Mouse (Mus musculus) thymus, adult 2 months (tissue): ENCODE results near the gene Cyp2t4. TPM values are rescaled to one million over a fixed set of nuclear protein-coding genes. Genes with fewer than 3 reads are reported as not detected.
A peak's percentile ranks its signal among the peaks of the same experiment; 100 is the strongest.

Experiments
- DNase-seq: peaks from one replicate; pipeline ENCODE4 v3.0.0; 2021
- H3K27ac ChIP-seq: fragments of 200-500 bp; 2 replicates; pipeline ENCODE4 v1.5.1; 2012; ENCODE audit warnings: low read length, control low read depth; ENCODE audit not compliant: control insufficient read depth, insufficient read depth
- H3K27me3 ChIP-seq: fragments of 200-500 bp; 2 replicates; pipeline ENCODE4 v1.6.1; 2012; ENCODE audit warnings: mild to moderate bottlenecking, low read length, moderate library complexity, mixed read lengths; ENCODE audit not compliant: control insufficient read depth, insufficient read depth
- H3K36me3 ChIP-seq: fragments of 200-500 bp; 2 replicates; pipeline ENCODE4 v1.6.1; 2012; ENCODE audit warnings: mild to moderate bottlenecking, low read length, moderate library complexity; ENCODE audit not compliant: control insufficient read depth, insufficient read depth
- H3K4me1 ChIP-seq: fragments of 200-500 bp; replicated peaks from 2 replicates; pipeline ENCODE4 v1.6.1; 2012; ENCODE audit warnings: low read length; ENCODE audit not compliant: control insufficient read depth, insufficient read depth
- H3K4me3 ChIP-seq: fragments of 200-500 bp; 2 replicates; pipeline ENCODE4 v1.5.1; 2012; ENCODE audit warnings: mild to moderate bottlenecking, low read length, control low read depth, moderate library complexity; ENCODE audit not compliant: control insufficient read depth, insufficient read depth
- CTCF ChIP-seq: fragments of 200-500 bp; IDR thresholded peaks from 2 replicates; pipeline ENCODE4 v1.5.1; 2012; ENCODE audit warnings: mild to moderate bottlenecking, control low read depth, low read length, moderate library complexity, borderline replicate concordance; ENCODE audit not compliant: control insufficient read depth, poor library complexity, insufficient read depth; ENCODE audit errors: extremely low read depth
- POLR2A ChIP-seq: fragments of 200-500 bp; IDR thresholded peaks from 2 replicates; pipeline ENCODE4 v1.6.1; 2012; ENCODE audit warnings: mild to moderate bottlenecking, low read length, control low read depth, moderate library complexity; ENCODE audit not compliant: control insufficient read depth, poor library complexity, insufficient read depth; ENCODE audit errors: extremely low read depth
- WGBS: fragments of 180-500 bp; shearing (Covaris S2); methylation state at CpG from one replicate; pipeline ENCODE4 v1.1.7; 2018; 5-methylcytosine and 5-hydroxymethylcytosine counted together
- polyA plus RNA-seq: library from polyadenylated mRNA; depleted of rRNA; stranded (reverse); fragments of >200 nt; gene quantifications from 2 replicates; pipeline ENCODE4 v1.2.3, GENCODE M21; 2012

Cyp2t4 gene
- polyA plus RNA-seq, 1 experiment = 0.11 TPM

DNA sequence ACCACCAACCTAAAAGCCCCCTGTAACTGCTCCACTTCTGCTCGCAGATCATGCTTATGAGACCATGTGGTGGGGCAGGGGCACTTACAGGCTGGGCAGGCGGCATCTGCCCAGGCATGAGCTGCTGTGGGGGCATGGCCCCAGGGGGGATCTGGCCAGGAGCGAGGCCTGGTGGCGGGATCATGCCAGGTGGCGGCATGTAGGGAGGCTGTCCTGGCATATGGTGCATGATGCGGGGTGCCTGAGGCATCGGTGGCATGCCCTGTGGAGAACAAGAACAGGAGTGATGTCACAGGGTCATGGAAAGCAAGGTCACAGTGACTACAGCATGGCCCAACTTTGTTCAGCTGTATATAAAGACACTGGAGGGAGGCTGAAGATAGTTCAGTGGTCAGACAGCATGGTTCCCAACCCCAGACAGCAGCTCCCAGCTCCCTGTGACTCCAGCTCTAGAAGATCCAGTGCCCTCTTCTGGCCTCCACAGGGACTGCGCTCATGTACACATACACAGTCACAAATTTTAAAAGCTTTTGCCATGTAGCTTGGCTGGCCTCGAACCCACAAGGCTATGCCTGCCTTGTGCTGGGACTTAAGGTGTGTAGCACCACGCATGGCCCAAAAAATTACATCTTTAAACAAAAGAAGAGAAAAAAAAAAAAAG, 35.9 kb downstream of the Cyp2t4 start:
- DNase-seq = no peak
- WGBS = 99% methylated on average over 10 of the region's 10 CpGs
- TF ChIP-seq CTCF = no peak
- no peaks in the 10 kb centered on the region for H3K4me1 ChIP-seq
- no peak overlapping the region for H3K27ac ChIP-seq
- no peaks in the 10 kb centered on the region for H3K27me3 ChIP-seq
- no peak overlapping the region for H3K4me3 ChIP-seq
- H3K36me3 ChIP-seq = peaks cover 57% of the 10 kb centered on the region

- peaks cover 45% of the 10 kb centered on the region for H3K36me3 ChIP-seq
- peaks cover 6% of the 10 kb centered on the region for H3K4me1 ChIP-seq
- H3K4me3 ChIP-seq = no peak overlapping the region
- DNase-seq = no peak
- H3K27me3 ChIP-seq = no peaks in the 10 kb centered on the region
- 95% methylated on average over 5 of the region's 5 CpGs for WGBS
- H3K27ac ChIP-seq = no peak overlapping the region
- no peak for TF ChIP-seq CTCF
- TF ChIP-seq POLR2A = no peak
Measured at GRCm38 (mm10) chr7:27192434-27192833, 38.9 kb downstream of the Cyp2t4 start.

DNA sequence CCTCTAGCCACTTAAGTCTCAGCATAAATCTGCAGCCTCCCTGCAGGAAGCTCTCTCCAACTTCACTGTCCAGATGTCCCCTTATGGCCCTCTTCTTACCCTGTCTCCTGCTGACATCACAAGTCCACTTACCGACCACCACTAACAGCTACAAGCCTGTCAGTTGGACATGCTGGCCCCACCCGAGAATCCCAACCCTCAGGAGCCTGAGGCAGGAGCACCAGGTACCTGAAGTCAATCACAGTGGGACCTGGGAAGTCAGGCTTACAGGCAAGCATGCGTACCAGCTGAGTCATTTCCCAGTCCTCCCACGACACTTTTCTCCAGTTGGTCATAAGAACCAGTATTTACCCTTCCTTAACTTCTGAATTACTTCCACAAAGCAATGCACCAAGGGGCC, 40.2 kb downstream of the Cyp2t4 start:
- Histone ChIP-seq H3K4me1 (peaks cover 7% of the 10 kb centered on the region), H3K36me3 (peaks cover 36% of the 10 kb centered on the region), H3K4me3 (no peak overlapping the region), H3K27me3 (no peaks in the 10 kb centered on the region), H3K27ac (no peak overlapping the region)
- WGBS = 91% methylated on average over 4 of the region's 4 CpGs
- DNase-seq = no peak
- TF ChIP-seq CTCF = no peak
- TF ChIP-seq POLR2A = no peak

DNA sequence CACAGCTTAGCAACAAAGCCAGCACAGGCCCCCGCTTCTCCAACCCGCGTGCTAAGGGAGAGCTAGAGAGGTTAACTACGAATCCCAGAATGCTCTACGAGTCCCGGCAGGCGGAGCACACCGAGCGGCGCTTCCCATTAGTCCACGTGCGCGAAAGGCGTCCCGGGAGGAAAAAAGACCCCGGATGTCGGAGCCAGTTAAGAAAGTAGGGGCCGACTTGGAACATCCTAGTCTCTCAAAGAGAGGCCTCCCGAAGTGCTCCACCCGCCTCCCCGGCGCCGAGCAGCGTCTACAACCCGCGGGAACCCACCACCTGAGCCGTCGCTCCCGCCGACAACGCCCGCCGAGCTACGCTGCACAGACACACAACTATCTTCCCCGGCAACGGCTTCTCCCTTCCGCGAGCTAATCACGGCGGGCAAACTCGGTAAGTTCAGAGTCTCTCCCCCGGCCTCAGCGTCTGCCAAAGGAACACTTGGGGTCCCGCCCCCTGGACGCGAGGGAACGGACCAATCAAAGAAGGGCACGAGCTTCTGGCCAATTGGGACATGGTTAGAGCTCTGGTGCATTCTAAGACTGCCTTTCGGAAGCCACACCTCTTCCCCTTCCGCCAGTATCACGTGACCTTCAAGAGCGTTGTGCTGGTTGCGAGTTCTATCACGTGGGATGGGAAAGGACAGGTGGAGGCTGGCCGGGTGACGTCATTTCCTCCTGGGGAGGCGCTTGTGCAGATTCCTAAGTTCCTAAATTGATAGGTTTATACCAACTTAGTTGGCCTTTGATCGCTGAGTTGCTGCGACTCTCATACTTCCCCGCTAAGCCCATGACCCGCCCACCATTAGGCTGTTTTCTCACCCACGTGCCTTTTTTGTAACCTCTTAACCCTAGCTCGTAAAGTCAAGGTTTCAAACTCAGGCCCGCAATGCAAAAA, 42.4 kb downstream of the Cyp2t4 start, which contains the start of the genes BC024978 and Snrpa:
Gene BC024978, plus strand, starts transcription at position 101 of the 931 bp plus-strand sequence.
Gene Snrpa, minus strand, starts transcription at position 591 of the 931 bp plus-strand sequence.
- Histone ChIP-seq H3K4me1 (peaks cover 7% of the 10 kb centered on the region), H3K27me3 (no peaks in the 10 kb centered on the region), H3K36me3 (peaks cover 19% of the 10 kb centered on the region), H3K27ac (peak within 1 kb of the TSS; percentile 83), H3K4me3 (peak within 1 kb of the TSS; percentile 78)
- TF ChIP-seq CTCF = 0 out of 2 replicates have a peak, but pooled peaks have one; percentile 39
- TF ChIP-seq POLR2A = peak; percentile 60
- WGBS = under 1% methylated on average over 64 of the region's 64 CpGs
- DNase-seq = peak; percentile 95

DNA sequence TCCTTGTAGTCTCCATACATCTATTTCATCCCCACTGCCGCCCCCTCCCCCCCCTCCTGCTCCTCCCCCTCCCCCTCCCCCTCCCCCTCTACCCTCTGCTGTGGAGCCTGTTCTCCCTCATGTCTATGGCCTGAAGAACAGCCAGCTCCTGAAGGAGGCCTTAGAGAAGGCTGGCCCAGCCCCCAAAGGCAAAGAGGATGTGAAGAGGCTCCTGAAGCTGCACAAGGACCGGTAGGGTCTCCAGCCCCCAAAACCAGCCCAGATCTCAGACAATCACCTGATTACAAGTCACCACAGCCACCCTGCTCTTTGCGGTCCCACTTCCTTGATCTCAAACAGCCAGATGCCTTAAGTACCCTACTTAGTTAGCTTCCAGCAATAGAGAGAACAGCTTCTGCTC, 43.6 kb downstream of the Cyp2t4 start:
- Histone ChIP-seq H3K27me3 (no peaks in the 10 kb centered on the region), H3K4me1 (peaks cover 7% of the 10 kb centered on the region), H3K36me3 (peaks cover 8% of the 10 kb centered on the region), H3K27ac (no peak overlapping the region), H3K4me3 (no peak overlapping the region)
- TF ChIP-seq CTCF (no peak), POLR2A (no peak)
- DNase-seq = no peak
- 80% methylated on average over 3 of the region's 3 CpGs for WGBS

DNA sequence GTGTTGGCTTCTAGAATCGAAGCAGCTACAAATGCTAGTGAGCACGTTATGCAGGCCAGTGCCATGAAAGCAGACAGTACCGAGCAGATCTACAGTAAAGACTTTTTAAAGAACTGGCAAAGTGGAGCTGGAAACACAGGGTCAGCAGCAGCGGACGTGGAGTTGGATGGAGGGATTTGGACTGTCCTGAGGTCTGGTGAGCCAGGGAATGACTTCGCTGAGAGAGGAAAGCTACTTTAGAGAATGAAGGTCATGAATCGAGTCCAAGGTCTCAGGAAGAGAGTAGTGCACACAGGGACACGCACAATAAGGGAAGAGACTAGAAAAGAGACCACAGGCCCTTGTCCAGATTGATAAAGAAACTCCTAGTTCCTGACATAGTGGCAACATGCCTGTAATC, 44.1 kb downstream of the Cyp2t4 start:
- Histone ChIP-seq H3K36me3 (peaks cover 6% of the 10 kb centered on the region), H3K27ac (no peak overlapping the region), H3K4me3 (no peak overlapping the region), H3K27me3 (no peaks in the 10 kb centered on the region), H3K4me1 (peaks cover 7% of the 10 kb centered on the region)
- DNase-seq = no peak
- TF ChIP-seq CTCF = no peak
- no peak for TF ChIP-seq POLR2A
- WGBS = 95% methylated on average over 8 of the region's 8 CpGs
